Mouse (Mus musculus): ENCODE results near the gene Slc16a11. TPM values are rescaled to one million over a fixed set of nuclear protein-coding genes. Genes with fewer than 3 reads are reported as not detected.

Gene Slc16a11
- polyA plus RNA-seq (2012; rRNA removed; ENCODE audit: low replicate concordance): 22.1 and 33.3 TPM in 2 replicates

DNA sequence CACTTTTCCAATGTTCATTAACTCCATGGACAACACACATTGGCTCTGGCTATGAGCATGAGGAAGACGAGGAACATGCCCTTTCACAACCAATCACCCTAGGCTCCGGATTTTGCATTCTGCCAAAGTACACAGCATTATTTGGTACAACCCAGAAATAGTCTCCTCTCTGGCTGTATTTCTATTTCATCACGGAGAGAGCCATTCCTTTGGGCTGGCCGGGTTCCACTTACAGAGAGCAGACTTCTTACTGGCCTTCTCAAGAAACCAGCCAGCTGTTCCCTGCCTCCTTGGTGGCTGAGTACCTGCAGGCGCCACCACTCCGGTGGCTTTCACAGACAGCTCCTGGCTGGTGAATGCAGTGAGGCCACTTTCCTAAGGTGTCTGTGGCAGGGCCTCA, at the start of gene Slc16a11:
Slc16a11 (plus strand) TSS at position 330 of the 400 bp plus-strand sequence.

DNA sequence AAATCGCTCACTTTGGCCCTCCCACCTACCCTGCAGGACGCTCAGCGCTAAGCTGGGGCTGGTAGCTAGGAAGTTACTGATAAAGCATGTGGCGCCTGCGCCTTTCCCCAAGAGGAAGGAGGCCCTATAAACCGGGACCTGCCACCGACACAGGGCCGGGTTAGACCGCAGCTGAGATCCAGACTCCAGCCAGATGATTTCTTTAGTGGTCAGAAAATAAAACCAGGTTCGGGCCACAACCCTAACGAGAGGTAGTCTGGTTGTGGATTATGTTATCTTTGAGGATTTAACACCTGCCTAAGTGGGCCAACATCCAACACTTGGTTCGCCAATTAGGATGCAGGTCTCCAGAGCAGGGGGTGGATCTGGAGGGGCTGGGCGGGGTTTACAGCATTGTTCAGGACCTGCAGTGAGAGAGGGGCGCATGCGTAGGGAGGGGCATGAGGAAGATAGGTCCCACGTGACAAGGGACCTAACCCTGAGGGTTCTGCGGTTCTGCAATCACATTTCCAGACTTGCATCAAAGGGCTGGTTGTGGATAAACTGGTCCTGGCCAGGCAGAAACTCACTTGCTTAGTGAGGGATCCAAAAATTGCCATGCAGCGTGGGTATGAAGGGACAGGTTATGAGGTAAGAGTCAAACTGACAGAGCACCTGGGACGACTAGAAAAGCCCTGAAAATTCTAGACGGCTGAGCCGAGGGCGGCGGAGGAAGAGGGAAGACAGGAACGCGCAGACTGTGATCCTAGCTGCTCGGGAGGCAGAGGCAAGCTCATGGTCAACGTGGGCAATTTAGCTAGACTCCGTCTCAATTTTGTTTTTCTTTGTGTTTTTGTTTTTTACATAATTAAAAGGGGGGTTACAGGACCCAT, 8.4 kb downstream of the Slc16a11 start, which contains the start of gene Slc16a13:
Slc16a13 (minus strand) TSS at position 334 of the 872 bp plus-strand sequence.

DNA sequence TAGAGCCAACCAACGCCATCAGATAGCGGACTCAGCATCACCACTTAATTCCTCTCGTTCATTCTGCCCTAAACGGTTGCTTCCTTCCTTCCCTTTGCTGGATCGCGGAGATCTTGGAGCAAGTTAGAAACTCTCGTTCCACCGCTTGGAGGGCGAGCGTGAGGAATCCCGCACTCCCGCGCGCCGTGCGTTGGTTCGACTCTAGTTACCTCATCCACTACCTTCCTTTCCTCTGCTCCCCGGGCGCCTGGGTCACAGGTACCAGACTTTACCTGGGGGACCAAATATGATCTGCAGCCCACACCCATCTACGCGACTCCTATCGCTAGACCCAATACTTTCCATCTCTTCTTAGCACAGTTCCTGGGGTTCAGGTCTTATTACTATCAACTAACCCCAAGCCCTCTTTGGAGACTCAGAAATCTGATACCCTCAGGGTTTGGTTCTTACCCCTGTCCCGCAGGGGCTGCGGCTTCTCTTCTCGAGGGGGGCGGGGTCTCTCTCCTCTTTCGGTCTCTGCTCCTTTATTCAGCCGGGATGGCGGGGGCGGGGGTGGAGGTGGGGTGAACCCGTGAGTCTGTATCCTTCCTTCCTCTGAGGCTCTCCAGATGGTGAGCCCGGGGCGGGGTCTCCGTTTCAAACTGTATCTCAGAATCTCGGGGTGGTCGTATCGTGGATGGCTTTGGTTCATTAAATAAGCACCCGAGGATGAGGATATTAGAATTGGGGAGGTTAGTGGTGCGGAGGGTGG, 16.9 kb downstream of the Slc16a11 start, which contains the start of gene Bcl6b:
Bcl6b (minus strand) TSS at position 539 of the 751 bp plus-strand sequence.

DNA sequence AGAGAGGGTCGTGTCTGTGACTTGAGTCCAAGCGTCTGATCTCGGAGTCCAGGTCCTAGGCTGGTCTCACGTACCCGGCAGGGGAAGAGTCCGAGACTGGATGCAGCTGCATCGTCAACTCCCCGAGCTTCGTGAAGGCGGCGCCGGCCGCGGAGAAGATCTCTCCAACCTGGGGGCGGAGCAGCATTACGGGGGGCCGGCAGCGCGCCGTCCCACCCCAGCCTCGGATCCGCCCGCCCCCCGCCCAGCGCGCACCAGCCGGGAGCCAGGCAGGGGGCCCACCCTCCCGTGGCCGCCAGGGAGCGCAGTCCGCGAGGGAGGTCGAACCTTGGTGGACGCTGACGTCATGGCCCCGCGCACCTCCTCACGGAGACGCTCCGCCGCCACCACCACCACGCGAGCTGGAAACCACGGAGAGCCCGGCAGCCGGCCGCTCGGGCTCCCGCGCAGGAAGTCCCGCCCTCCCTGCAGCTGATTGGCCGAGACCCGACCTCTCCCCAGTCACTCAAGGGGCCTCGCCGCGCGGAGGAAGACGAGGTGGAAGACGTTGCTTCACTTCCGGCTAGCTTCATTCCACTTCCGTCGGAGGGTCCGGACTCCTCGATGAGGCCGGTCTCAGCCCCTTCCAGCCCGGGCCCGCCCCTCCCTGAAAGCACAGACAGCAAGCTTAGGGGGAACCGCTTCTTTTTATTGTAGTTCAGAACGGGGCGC, 25.1 kb downstream of the Slc16a11 start, which contains the start of gene 0610010K14Rik:
0610010K14Rik (minus strand) TSS at position 458 of the 711 bp plus-strand sequence.

DNA sequence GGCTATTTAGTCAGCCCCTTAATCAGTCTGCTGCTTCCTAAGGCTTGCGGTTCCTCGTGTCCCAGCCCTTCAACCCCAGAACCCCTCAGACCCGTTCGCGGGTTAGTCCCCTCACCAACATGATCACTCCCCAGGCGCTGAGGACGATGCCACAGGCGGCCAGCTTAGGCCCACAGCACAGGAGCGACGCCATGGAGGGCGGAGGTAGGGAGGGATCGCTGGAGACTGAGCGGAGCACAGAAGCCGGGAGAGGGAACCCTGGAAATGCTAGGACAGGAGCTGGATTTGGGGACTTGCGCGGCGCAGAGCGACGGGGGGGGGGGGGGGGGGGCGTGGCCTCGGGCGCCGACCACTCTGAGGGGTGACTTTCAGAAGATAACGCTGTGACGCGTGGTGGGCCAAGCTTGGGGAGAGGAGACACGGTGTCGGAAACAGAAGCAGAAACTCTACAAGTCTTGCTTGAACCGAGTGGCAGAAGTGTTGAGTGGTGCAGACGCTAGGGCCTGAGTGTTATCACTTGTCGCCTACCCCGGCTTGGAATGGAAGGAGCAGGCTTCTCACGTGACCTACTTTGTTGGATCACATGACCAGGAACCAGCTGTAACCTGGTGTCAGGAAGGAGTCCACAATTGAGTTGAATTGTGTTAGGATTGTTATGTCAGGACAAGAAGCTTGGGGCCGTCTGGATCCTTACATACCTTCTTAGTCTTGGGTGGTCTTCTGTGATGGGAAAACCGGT, 27.2 kb downstream of the Slc16a11 start, which contains the start of the genes Gm21988 and Rnasek:
Gm21988 (minus strand) TSS at position 290 of the 739 bp plus-strand sequence.
Rnasek (minus strand) TSS at position 302 of the 739 bp plus-strand sequence.

DNA sequence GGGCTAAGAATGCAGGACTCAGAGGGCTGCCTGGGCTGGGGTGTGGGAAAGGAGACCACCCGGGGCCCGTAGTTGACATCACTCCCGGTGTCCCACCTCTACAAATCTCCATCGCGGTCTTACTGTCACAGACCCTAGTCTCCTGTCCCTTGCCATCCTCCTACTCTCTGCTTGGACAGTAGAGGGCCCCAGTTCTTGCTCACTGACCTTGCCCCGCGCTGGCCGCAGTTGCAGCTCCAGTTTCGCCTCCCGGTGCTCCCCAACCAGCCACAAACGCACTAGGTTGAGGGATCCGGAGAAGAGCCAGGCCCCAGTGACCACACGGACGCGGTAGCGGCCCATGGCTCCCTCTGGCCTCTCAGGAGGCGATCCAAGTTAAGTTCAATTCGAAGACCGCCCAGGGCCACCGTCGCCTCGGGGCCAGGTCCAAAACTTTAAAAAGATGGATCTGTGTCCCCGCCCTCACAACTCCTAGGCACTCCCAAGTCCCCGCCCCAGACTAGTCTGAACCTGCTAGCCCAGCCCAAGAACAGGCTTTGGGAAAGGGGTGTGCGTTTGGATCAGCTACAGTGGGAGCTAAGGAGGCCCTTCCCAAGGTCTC, 42.5 kb downstream of the Slc16a11 start, which contains the start of gene Alox12:
Alox12 (minus strand) TSS at position 423 of the 601 bp plus-strand sequence.

Other genes with a start within 250 kb of the Slc16a11 start
- 294 and 1,474 TPM in 2 replicates for gene Cldn7, start 248.0 kb upstream of the Slc16a11 start, polyA plus RNA-seq (2012; rRNA removed; ENCODE audit: low replicate concordance)
- 85.4 and 132 TPM in 2 replicates for gene Ctdnep1, start 231.6 kb upstream of the Slc16a11 start, polyA plus RNA-seq (2012; rRNA removed; ENCODE audit: low replicate concordance)
- gene Elp5, start 230.2 kb upstream of the Slc16a11 start, polyA plus RNA-seq (2012; rRNA removed; ENCODE audit: low replicate concordance): 38.1 and 39.2 TPM in 2 replicates
- gene Gabarap, start 221.6 kb upstream of the Slc16a11 start, polyA plus RNA-seq (2012; rRNA removed; ENCODE audit: low replicate concordance): 200 and 478 TPM in 2 replicates
- gene Phf23, start 217.0 kb upstream of the Slc16a11 start, polyA plus RNA-seq (2012; rRNA removed; ENCODE audit: low replicate concordance): 8.8 and 9.4 TPM in 2 replicates
- 5.5 and 7.4 TPM in 2 replicates for gene Dvl2, start 212.2 kb upstream of the Slc16a11 start, polyA plus RNA-seq (2012; rRNA removed; ENCODE audit: low replicate concordance)
- gene Acadvl, start 197.3 kb upstream of the Slc16a11 start, polyA plus RNA-seq (2012; rRNA removed; ENCODE audit: low replicate concordance): 124 and 125 TPM in 2 replicates
- gene Dlg4, start 195.8 kb upstream of the Slc16a11 start, polyA plus RNA-seq (2012; rRNA removed; ENCODE audit: low replicate concordance): 5.2 and 5.7 TPM in 2 replicates
- gene Asgr1, start 158.7 kb upstream of the Slc16a11 start, polyA plus RNA-seq (2012; rRNA removed; ENCODE audit: low replicate concordance): 0.49 TPM in 1 of 2 replicates, not detected in the other
- gene Asgr2, start 120.1 kb upstream of the Slc16a11 start, polyA plus RNA-seq (2012; rRNA removed; ENCODE audit: low replicate concordance): 0.17 and 0.21 TPM in 2 replicates
- 0.84 and 1.1 TPM in 2 replicates for gene Mgl2, start 82.4 kb upstream of the Slc16a11 start, polyA plus RNA-seq (2012; rRNA removed; ENCODE audit: low replicate concordance)
- 0.66 and 0.88 TPM in 2 replicates for gene Clec10a, start 56.6 kb upstream of the Slc16a11 start, polyA plus RNA-seq (2012; rRNA removed; ENCODE audit: low replicate concordance)
- 5.7 and 10.5 TPM in 2 replicates for gene Slc16a13, start 8.3 kb downstream of the Slc16a11 start, polyA plus RNA-seq (2012; rRNA removed; ENCODE audit: low replicate concordance)
- 0.81 and 2.0 TPM in 2 replicates for gene Bcl6b, start 17.0 kb downstream of the Slc16a11 start, polyA plus RNA-seq (2012; rRNA removed; ENCODE audit: low replicate concordance)
- 44.8 and 46.2 TPM in 2 replicates for gene 0610010K14Rik, start 25.2 kb downstream of the Slc16a11 start, polyA plus RNA-seq (2012; rRNA removed; ENCODE audit: low replicate concordance)
- 3.7 and 6.3 TPM in 2 replicates for gene Gm21988, start 27.1 kb downstream of the Slc16a11 start, polyA plus RNA-seq (2012; rRNA removed; ENCODE audit: low replicate concordance)
- 194 and 270 TPM in 2 replicates for gene Rnasek, start 27.1 kb downstream of the Slc16a11 start, polyA plus RNA-seq (2012; rRNA removed; ENCODE audit: low replicate concordance)
- gene Alox12, start 42.6 kb downstream of the Slc16a11 start, polyA plus RNA-seq (2012; rRNA removed; ENCODE audit: low replicate concordance): 0.87 and 1.2 TPM in 2 replicates
- 0.26 and 0.45 TPM in 2 replicates for gene Alox12e, start 109.9 kb downstream of the Slc16a11 start, polyA plus RNA-seq (2012; rRNA removed; ENCODE audit: low replicate concordance)
- 5.2 and 6.4 TPM in 2 replicates for gene Alox15, start 139.3 kb downstream of the Slc16a11 start, polyA plus RNA-seq (2012; rRNA removed; ENCODE audit: low replicate concordance)
- gene Pelp1, start 197.3 kb downstream of the Slc16a11 start, polyA plus RNA-seq (2012; rRNA removed; ENCODE audit: low replicate concordance): 10.6 and 16.6 TPM in 2 replicates
- 15.9 and 26.1 TPM in 2 replicates for gene Arrb2, start 219.9 kb downstream of the Slc16a11 start, polyA plus RNA-seq (2012; rRNA removed; ENCODE audit: low replicate concordance)
- 11.7 and 19.4 TPM in 2 replicates for gene Med11, start 239.2 kb downstream of the Slc16a11 start, polyA plus RNA-seq (2012; rRNA removed; ENCODE audit: low replicate concordance)
- gene Zmynd15, start 246.7 kb downstream of the Slc16a11 start, polyA plus RNA-seq (2012; rRNA removed; ENCODE audit: low replicate concordance): 4.5 and 7.0 TPM in 2 replicates
- gene Cxcl16, start 247.2 kb downstream of the Slc16a11 start, polyA plus RNA-seq (2012; rRNA removed; ENCODE audit: low replicate concordance): 19.4 and 41.0 TPM in 2 replicates